Comparison of ENCODE assay signal across 11 mouse cellular contexts in genomic region chr7:47042823-47043490, GRCm38 (mm10). TPM values are rescaled to one million over a fixed set of nuclear protein-coding genes. Genes with fewer than 3 reads are reported as not detected.
DNase-seq lines count a peak whose midpoint lies in the region; ATAC-seq and TF ChIP-seq lines count a peak whose summit lies in the region.
"Had no signal": no experiment of that assay in that cellular context is flagged by ENCODE, and none has a peak within 500 bp of the region (broad histone marks: within the 10 kb centered on the region; RNA-seq: fewer than 3 reads in every experiment).

No protein-coding gene starts in this region.

- TF ChIP-seq CTCF in kidney, postnatal 0 days (IDR thresholded peaks at IDR 0.05; ENCODE audit: low read depth), result no peak

- no peak overlapping the region for H3K4me3 ChIP-seq in lung, embryonic 15.5 days
- no peak overlapping the region for H3K4me3 ChIP-seq in heart, embryonic 11.5 days (ENCODE audit: low read depth, low read length)
- H3K4me3 ChIP-seq in kidney, postnatal 0 days (replicated peaks; ENCODE audit: low read depth, low read length), result no peak overlapping the region
- no peak overlapping the region for H3K4me3 ChIP-seq in stomach, embryonic 15.5 days (replicated peaks)
- no peak overlapping the region for H3K4me3 ChIP-seq in midbrain, embryonic 16.5 days (ENCODE audit: low read depth, low read length)
- H3K4me3 ChIP-seq: forebrain, embryonic 13.5 days; limb, embryonic 12.5 days had no signal

- peaks cover 20% of the 10 kb centered on the region for H3K4me1 ChIP-seq in lung, embryonic 15.5 days
- H3K4me1 ChIP-seq in heart, embryonic 11.5 days (ENCODE audit: control insufficient read depth, insufficient read depth, low read length), result 0 out of 2 replicates have a peak, but pooled peaks cover 4% of the 10 kb centered on the region
- peaks cover 4% of the 10 kb centered on the region; the same call in 1 of the 2 replicates for H3K4me1 ChIP-seq in kidney, postnatal 0 days (replicated peaks; ENCODE audit: insufficient read depth, low read length)
- H3K4me1 ChIP-seq in stomach, embryonic 15.5 days, result peaks cover 7% of the 10 kb centered on the region; the same call in 1 of the 2 replicates
- no peaks in the 10 kb centered on the region for H3K4me1 ChIP-seq in midbrain, embryonic 16.5 days (ENCODE audit: control insufficient read depth, insufficient read depth, low read length)
- H3K4me1 ChIP-seq: forebrain, embryonic 13.5 days; limb, embryonic 12.5 days had no signal

- H3K9ac ChIP-seq in lung, embryonic 15.5 days, result no peak overlapping the region
- H3K9ac ChIP-seq in heart, embryonic 11.5 days (ENCODE audit: low read depth, low read length), result no peak overlapping the region
- H3K9ac ChIP-seq in kidney, postnatal 0 days (ENCODE audit: low read depth, low read length), result no peak overlapping the region
- H3K9ac ChIP-seq in stomach, embryonic 15.5 days, result no peak overlapping the region
- no peak overlapping the region for H3K9ac ChIP-seq in midbrain, embryonic 16.5 days (ENCODE audit: low read depth, low read length)
- H3K9ac ChIP-seq: forebrain, embryonic 13.5 days; limb, embryonic 12.5 days had no signal

- H3K36me3 ChIP-seq in lung, embryonic 15.5 days, result no peaks in the 10 kb centered on the region
- H3K36me3 ChIP-seq in heart, embryonic 11.5 days (ENCODE audit: control insufficient read depth, insufficient read depth, low read length), result no peaks in the 10 kb centered on the region
- H3K36me3 ChIP-seq in kidney, postnatal 0 days (ENCODE audit: insufficient read depth, low read length), result no peaks in the 10 kb centered on the region
- H3K36me3 ChIP-seq in stomach, embryonic 15.5 days, result no peaks in the 10 kb centered on the region
- H3K36me3 ChIP-seq in midbrain, embryonic 16.5 days (ENCODE audit: control insufficient read depth, insufficient read depth, low read length), result no peaks in the 10 kb centered on the region
- H3K36me3 ChIP-seq: limb, embryonic 12.5 days had no signal

- peak; percentile 81; the same call in 1 of the 2 replicates for ATAC-seq in lung, embryonic 15.5 days (ENCODE audit: borderline replicate concordance, extremely low read depth, low FRiP score, low TSS enrichment)
- ATAC-seq in heart, embryonic 11.5 days (replicated peaks; ENCODE audit: insufficient number of reproducible peaks, low FRiP score, low TSS enrichment), result no peak
- ATAC-seq in kidney, postnatal 0 days (replicated peaks; ENCODE audit: low FRiP score, low read depth), result peak; percentile 54
- peak; percentile 47; the same call in 1 of the 2 replicates for ATAC-seq in stomach, embryonic 15.5 days (ENCODE audit: insufficient read depth, low FRiP score, low read depth)
- no peak for ATAC-seq in midbrain, embryonic 16.5 days
- ATAC-seq: forebrain, embryonic 13.5 days; hindbrain, postnatal 0 days had no signal

- 39% methylated on average over 6 of the region's 6 CpGs for WGBS in lung, embryonic 15.5 days
- 42% methylated on average over 6 of the region's 6 CpGs for WGBS in heart, embryonic 11.5 days (ENCODE audit: insufficient replicate concordance)
- 24% methylated on average over 6 of the region's 6 CpGs for WGBS in kidney, postnatal 0 days
- WGBS in stomach, embryonic 15.5 days, result 31% methylated on average over 6 of the region's 6 CpGs
- 54% methylated on average over 6 of the region's 6 CpGs for WGBS in midbrain, embryonic 16.5 days

- no peaks in the 10 kb centered on the region for H3K27me3 ChIP-seq in lung, embryonic 15.5 days
- no peaks in the 10 kb centered on the region for H3K27me3 ChIP-seq in heart, embryonic 11.5 days (ENCODE audit: control insufficient read depth, insufficient read depth, low read length)
- no peaks in the 10 kb centered on the region for H3K27me3 ChIP-seq in kidney, postnatal 0 days (ENCODE audit: insufficient read depth, low read length)
- no peaks in the 10 kb centered on the region for H3K27me3 ChIP-seq in stomach, embryonic 15.5 days (replicated peaks)
- H3K27me3 ChIP-seq in midbrain, embryonic 16.5 days (ENCODE audit: control insufficient read depth, insufficient read depth, low read depth, low read length), result no peaks in the 10 kb centered on the region
- H3K27me3 ChIP-seq: forebrain, embryonic 13.5 days; limb, embryonic 12.5 days had no signal

- no peaks in the 10 kb centered on the region for H3K9me3 ChIP-seq in lung, embryonic 15.5 days
- H3K9me3 ChIP-seq in heart, embryonic 11.5 days (replicated peaks; ENCODE audit: control insufficient read depth, low read length), result no peaks in the 10 kb centered on the region
- no peaks in the 10 kb centered on the region for H3K9me3 ChIP-seq in kidney, postnatal 0 days (replicated peaks; ENCODE audit: low read length)
- H3K9me3 ChIP-seq in stomach, embryonic 15.5 days, result no peaks in the 10 kb centered on the region
- no peaks in the 10 kb centered on the region for H3K9me3 ChIP-seq in midbrain, embryonic 16.5 days (replicated peaks; ENCODE audit: control insufficient read depth, low read length, poor library complexity, severe bottlenecking)
- H3K9me3 ChIP-seq: forebrain, embryonic 13.5 days; limb, embryonic 12.5 days had no signal

- peak overlapping the region; percentile 87 for H3K27ac ChIP-seq in lung, embryonic 15.5 days
- peak overlapping the region; percentile 51; the same call in 1 of the 2 replicates for H3K27ac ChIP-seq in heart, embryonic 11.5 days (ENCODE audit: low read depth, low read length)
- peak overlapping the region; percentile 83 for H3K27ac ChIP-seq in kidney, postnatal 0 days
- peak overlapping the region; percentile 55 for H3K27ac ChIP-seq in stomach, embryonic 15.5 days
- H3K27ac ChIP-seq in midbrain, embryonic 16.5 days (ENCODE audit: low read length), result no peak overlapping the region
- H3K27ac ChIP-seq: forebrain, embryonic 13.5 days; hindbrain, postnatal 0 days; limb, embryonic 12.5 days had no signal

- H3K4me2 ChIP-seq in lung, embryonic 15.5 days, result no peak overlapping the region
- H3K4me2 ChIP-seq in heart, embryonic 11.5 days, result no peak overlapping the region
- no peak overlapping the region for H3K4me2 ChIP-seq in kidney, postnatal 0 days (ENCODE audit: low read length)
- H3K4me2 ChIP-seq in stomach, embryonic 15.5 days, result no peak overlapping the region
- no peak overlapping the region for H3K4me2 ChIP-seq in midbrain, embryonic 16.5 days (ENCODE audit: low read length)
- H3K4me2 ChIP-seq: forebrain, embryonic 13.5 days; limb, embryonic 12.5 days had no signal

- DNase-seq in lung, adult 18-20 months, result no peak
- peak; percentile 89 for DNase-seq in kidney, postnatal 0 days (ENCODE audit: low spot score)
- no peak for DNase-seq in right cerebral cortex, postnatal 25 days
- DNase-seq: right cerebral cortex, postnatal 4 days had no signal

RNA-seq across cellular contexts. Expression of gene Tmem86a, which starts 7.4 kb away (rescaled TPM):
- polyA plus RNA-seq in lung, embryonic 15.5 days (2015; fragmentation: Nextera tagmentation; extraction: Ambion mirVana), result 44.9 and 45.5 TPM in 2 replicates
- polyA plus RNA-seq in heart, embryonic 11.5 days (2014; fragmentation: Nextera tagmentation; extraction: Ambion mirVana), result 13.7 and 15.5 TPM in 2 replicates
- 42.1 and 43.6 TPM in 2 replicates for polyA plus RNA-seq in kidney, postnatal 0 days (2015; fragmentation: Nextera tagmentation; extraction: Ambion mirVana)
- 29.8 and 33.5 TPM in 2 replicates for polyA plus RNA-seq in stomach, embryonic 15.5 days (2015; fragmentation: Nextera tagmentation; extraction: Ambion mirVana)
- polyA plus RNA-seq in midbrain, embryonic 16.5 days (2015; fragmentation: Nextera tagmentation; extraction: Ambion mirVana), result 22.9 and 24.1 TPM in 2 replicates

RNA-seq across cellular contexts. Expression of gene Spty2d1, which starts 34.7 kb away (rescaled TPM):
- polyA plus RNA-seq in lung, embryonic 15.5 days (2015; fragmentation: Nextera tagmentation; extraction: Ambion mirVana), result 22.8 and 23.3 TPM in 2 replicates
- polyA plus RNA-seq in heart, embryonic 11.5 days (2014; fragmentation: Nextera tagmentation; extraction: Ambion mirVana), result 15.6 and 18.8 TPM in 2 replicates
- 13.7 and 15.9 TPM in 2 replicates for polyA plus RNA-seq in kidney, postnatal 0 days (2015; fragmentation: Nextera tagmentation; extraction: Ambion mirVana)
- 19.3 and 19.7 TPM in 2 replicates for polyA plus RNA-seq in stomach, embryonic 15.5 days (2015; fragmentation: Nextera tagmentation; extraction: Ambion mirVana)
- 7.4 and 8.5 TPM in 2 replicates for polyA plus RNA-seq in midbrain, embryonic 16.5 days (2015; fragmentation: Nextera tagmentation; extraction: Ambion mirVana)

RNA-seq across cellular contexts. Expression of gene Gm9999, which starts 59.6 kb away (rescaled TPM):
- 0.62 TPM in 1 of 2 replicates, not detected in the other for polyA plus RNA-seq in lung, embryonic 15.5 days (2015; fragmentation: Nextera tagmentation; extraction: Ambion mirVana)
- polyA plus RNA-seq in heart, embryonic 11.5 days (2014; fragmentation: Nextera tagmentation; extraction: Ambion mirVana), result not detected in 2 replicates
- polyA plus RNA-seq in kidney, postnatal 0 days (2015; fragmentation: Nextera tagmentation; extraction: Ambion mirVana), result not detected in 2 replicates
- not detected in 2 replicates for polyA plus RNA-seq in stomach, embryonic 15.5 days (2015; fragmentation: Nextera tagmentation; extraction: Ambion mirVana)
- polyA plus RNA-seq in midbrain, embryonic 16.5 days (2015; fragmentation: Nextera tagmentation; extraction: Ambion mirVana), result not detected in 2 replicates
- polyA plus RNA-seq: forebrain, embryonic 13.5 days; hindbrain, postnatal 0 days; limb, embryonic 12.5 days had no signal

Comparison
In these comparisons a context has a peak if more than half of its experiments do, and no peak if none do; other contexts are left out.
1. ATAC-seq: peak in lung, embryonic 15.5 days (single experiment), kidney, postnatal 0 days (single experiment) and stomach, embryonic 15.5 days (single experiment); none in heart, embryonic 11.5 days (single experiment) and midbrain, embryonic 16.5 days (single experiment).